Mouse (Mus musculus) thymus, adult 18-20 months (tissue): ENCODE data around the gene Cd3e.

Experiments used
- DNase-seq, 2 experiments: peaks; one replicate each; pipeline ENCODE4 v3.0.0; 2022; ENCODE audit warnings: mixed read lengths in 2 of 2

The Cd3e gene

GRCm38 (mm10) chr9:45014879-45015278 is 5.5 kb upstream of the Cd3e start:
- no peak for DNase-seq

- DNase-seq, result no peak
Observed at GRCm38 (mm10) chr9:45011291-45011690, 1.9 kb upstream of the Cd3e start.

- DNase-seq, result peak in 1 of 2 experiments; percentile 74
Observed at GRCm38 (mm10) chr9:45010461-45010860, 1.0 kb upstream of the Cd3e start.

GRCm38 (mm10) chr9:45008342-45008741 is 1.1 kb downstream of the Cd3e start:
- peak; percentile 53 to 73 for DNase-seq

GRCm38 (mm10) chr9:45007404-45007803 is 2.0 kb downstream of the Cd3e start:
- peak in 1 of 2 experiments; percentile 35 for DNase-seq

- DNase-seq, result no peak
Observed at GRCm38 (mm10) chr9:45000249-45000648, 9.2 kb downstream of the Cd3e start.

- no peak for DNase-seq
Observed at GRCm38 (mm10) chr9:44999776-45000175, 9.7 kb downstream of the Cd3e start.

GRCm38 (mm10) chr9:44999171-44999570 is 10.3 kb downstream of the Cd3e start:
- DNase-seq, result peak in 1 of 2 experiments; percentile 12

- peak; percentile 27 to 62 for DNase-seq
Observed at GRCm38 (mm10) chr9:44998138-44998537, 11.3 kb downstream of the Cd3e start.

- peak; percentile 49 to 68 for DNase-seq
Observed at GRCm38 (mm10) chr9:44996590-44996989, 12.8 kb downstream of the Cd3e start.

- no peak for DNase-seq
Observed at GRCm38 (mm10) chr9:44994962-44995361, 14.5 kb downstream of the Cd3e start.

GRCm38 (mm10) chr9:44993268-44993667 is 16.2 kb downstream of the Cd3e start:
- no peak for DNase-seq

- DNase-seq, result no peak
Observed at GRCm38 (mm10) chr9:44992271-44992670, 17.2 kb downstream of the Cd3e start.

GRCm38 (mm10) chr9:44991821-44992220 is 17.6 kb downstream of the Cd3e start:
- no peak for DNase-seq

GRCm38 (mm10) chr9:44986976-44987375 is 22.5 kb downstream of the Cd3e start:
- no peak for DNase-seq

- DNase-seq, result peak; percentile 79 to 93
Observed at GRCm38 (mm10) chr9:44986242-44986781, 23.1 kb downstream of the Cd3e start.

GRCm38 (mm10) chr9:44985721-44986161 is 23.7 kb downstream of the Cd3e start:
- peak in 1 of 2 experiments; percentile 47 for DNase-seq

- no peak for DNase-seq
Observed at GRCm38 (mm10) chr9:44983001-44983400, 26.4 kb downstream of the Cd3e start.

- no peak for DNase-seq
Observed at GRCm38 (mm10) chr9:44982531-44982930, 26.9 kb downstream of the Cd3e start.

GRCm38 (mm10) chr9:44982081-44982480 is 27.3 kb downstream of the Cd3e start:
- DNase-seq, result no peak

- peak in 1 of 2 experiments; percentile 72 for DNase-seq
Observed at GRCm38 (mm10) chr9:44981676-44982075, 27.8 kb downstream of the Cd3e start, which contains the start of gene Cd3d. Gene Cd3d, plus strand, starts transcription at chr9:44981786.

- DNase-seq, result no peak
Observed at GRCm38 (mm10) chr9:44981104-44981503, 28.3 kb downstream of the Cd3e start.

- DNase-seq, result peak; percentile 90 to 95
Observed at GRCm38 (mm10) chr9:44980242-44980641, 29.2 kb downstream of the Cd3e start, which contains the start of gene Cd3g. Gene Cd3g, minus strand, starts transcription at chr9:44980431.

GRCm38 (mm10) chr9:44979806-44980205 is 29.6 kb downstream of the Cd3e start:
- DNase-seq, result peak in 1 of 2 experiments; percentile 49

- DNase-seq, result no peak
Observed at GRCm38 (mm10) chr9:44977813-44978212, 31.6 kb downstream of the Cd3e start.
